8 mouse cellular contexts compared by ENCODE assay signal in genomic region chr6:14899021-14899610, GRCm38 (mm10). TPM values are rescaled to one million over a fixed set of nuclear protein-coding genes. Genes with fewer than 3 reads are reported as not detected.
A peak's percentile ranks its signal among the peaks of the same experiment; 100 is the strongest.
DNase-seq lines count a peak whose midpoint lies in the region; ATAC-seq and TF ChIP-seq lines count a peak whose summit lies in the region.

No protein-coding gene starts in this region.

- 3% methylated on average over 19 of the region's 19 CpGs for WGBS in liver, embryonic 11.5 days
- WGBS in heart, embryonic 16.5 days, result 14% methylated on average over 19 of the region's 19 CpGs
- 12% methylated on average over 19 of the region's 19 CpGs for WGBS in lung, embryonic 14.5 days
- WGBS in stomach, postnatal 0 days, result 17% methylated on average over 19 of the region's 19 CpGs

- no peaks in the 10 kb centered on the region for H3K36me3 ChIP-seq in liver, embryonic 11.5 days (ENCODE audit: control insufficient read depth, insufficient read depth, low read length)
- H3K36me3 ChIP-seq in heart, embryonic 16.5 days (ENCODE audit: control insufficient read depth, insufficient read depth), result no peaks in the 10 kb centered on the region
- no peaks in the 10 kb centered on the region for H3K36me3 ChIP-seq in lung, embryonic 14.5 days (ENCODE audit: insufficient read depth)
- H3K36me3 ChIP-seq in stomach, postnatal 0 days (ENCODE audit: control insufficient read depth, insufficient read depth, low read length), result no peaks in the 10 kb centered on the region

- H3K27me3 ChIP-seq in liver, embryonic 11.5 days (replicated peaks; ENCODE audit: control insufficient read depth, insufficient read depth, low read length), result peaks cover 55% of the 10 kb centered on the region
- H3K27me3 ChIP-seq in heart, embryonic 16.5 days (ENCODE audit: control insufficient read depth, insufficient read depth, low read length), result peaks cover 11% of the 10 kb centered on the region
- peaks cover 8% of the 10 kb centered on the region; the same call in 1 of the 2 replicates for H3K27me3 ChIP-seq in lung, embryonic 14.5 days (ENCODE audit: insufficient read depth, low read length)
- H3K27me3 ChIP-seq in stomach, postnatal 0 days (ENCODE audit: control insufficient read depth, insufficient read depth, low read length), result no peaks in the 10 kb centered on the region

- H3K4me2 ChIP-seq in liver, embryonic 11.5 days, result peak overlapping the region; percentile 81
- H3K4me2 ChIP-seq in heart, embryonic 16.5 days (ENCODE audit: low read depth, low read length), result peak overlapping the region; percentile 87
- H3K4me2 ChIP-seq in lung, embryonic 14.5 days, result peak overlapping the region; percentile 91
- H3K4me2 ChIP-seq in stomach, postnatal 0 days (replicated peaks; ENCODE audit: low read depth), result peak overlapping the region; percentile 88

- DNase-seq in liver, embryonic 11.5 days (ENCODE audit: low spot score), result peak; percentile 31
- no peak for DNase-seq in liver
- peak; percentile 41 for DNase-seq in lung, embryonic 14.5 days
- DNase-seq in stomach, postnatal 0 days (ENCODE audit: low spot score), result peak; percentile 36
- DNase-seq in spleen, adult 12 weeks (ENCODE audit: low spot score), result no peak
- DNase-seq in cerebellum, adult 11 months, result no peak
- DNase-seq in frontal cortex, postnatal 25 days (ENCODE audit: low spot score in 2 of 2), result no peak

- ATAC-seq in liver, embryonic 11.5 days (replicated peaks; ENCODE audit: low FRiP score), result no peak
- ATAC-seq in heart, embryonic 16.5 days (replicated peaks; ENCODE audit: extremely low read depth, insufficient read depth, low FRiP score), result no peak
- no peak for ATAC-seq in lung, embryonic 14.5 days (ENCODE audit: insufficient read depth)
- no peak for ATAC-seq in stomach, postnatal 0 days (ENCODE audit: low FRiP score, low TSS enrichment)

- TF ChIP-seq EP300 in stomach, postnatal 0 days (optimal IDR thresholded peaks at IDR 0.05), result no peak

- no peak overlapping the region for H3K9ac ChIP-seq in liver, embryonic 11.5 days (ENCODE audit: low read depth, low read length)
- H3K9ac ChIP-seq in heart, embryonic 16.5 days (ENCODE audit: low read length), result peak overlapping the region; percentile 41
- peak overlapping the region; percentile 94 for H3K9ac ChIP-seq in lung, embryonic 14.5 days
- no peak overlapping the region; the same call in 1 of the 2 replicates for H3K9ac ChIP-seq in stomach, postnatal 0 days (ENCODE audit: low read length)

- no peak overlapping the region for H3K4me3 ChIP-seq in liver, embryonic 11.5 days (ENCODE audit: low read depth, low read length)
- H3K4me3 ChIP-seq in heart, embryonic 16.5 days (ENCODE audit: low read length), result peak overlapping the region; percentile 82
- peak overlapping the region; percentile 58 for H3K4me3 ChIP-seq in lung, embryonic 14.5 days (ENCODE audit: low read depth, low read length)
- peak overlapping the region; percentile 77 for H3K4me3 ChIP-seq in stomach, postnatal 0 days (ENCODE audit: low read depth, low read length)

- H3K9me3 ChIP-seq in liver, embryonic 11.5 days (ENCODE audit: control insufficient read depth, low read length), result no peaks in the 10 kb centered on the region
- no peaks in the 10 kb centered on the region for H3K9me3 ChIP-seq in heart, embryonic 16.5 days (replicated peaks; ENCODE audit: control insufficient read depth, low read length)
- no peaks in the 10 kb centered on the region for H3K9me3 ChIP-seq in lung, embryonic 14.5 days (ENCODE audit: low read depth, low read length)
- no peaks in the 10 kb centered on the region for H3K9me3 ChIP-seq in stomach, postnatal 0 days (ENCODE audit: control insufficient read depth, low read length)

- TF ChIP-seq CTCF in lung, embryonic 14.5 days (IDR thresholded peaks at IDR 0.05; ENCODE audit: low read depth), result peak; percentile 14; the same call in 1 of the 2 replicates
- no peak for TF ChIP-seq CTCF in stomach, postnatal 0 days (IDR thresholded peaks at IDR 0.05; ENCODE audit: low read depth)

- H3K4me1 ChIP-seq in liver, embryonic 11.5 days (replicated peaks; ENCODE audit: control insufficient read depth, insufficient read depth, low read length), result peaks cover 3% of the 10 kb centered on the region; the same call in 1 of the 2 replicates
- H3K4me1 ChIP-seq in heart, embryonic 16.5 days (ENCODE audit: control insufficient read depth, insufficient read depth, low read length), result peaks cover 12% of the 10 kb centered on the region
- peaks cover 4% of the 10 kb centered on the region for H3K4me1 ChIP-seq in lung, embryonic 14.5 days (ENCODE audit: insufficient read depth)
- H3K4me1 ChIP-seq in stomach, postnatal 0 days (replicated peaks; ENCODE audit: control insufficient read depth, insufficient read depth), result peaks cover 7% of the 10 kb centered on the region; the same call in 1 of the 2 replicates

- no peak overlapping the region for H3K27ac ChIP-seq in liver, embryonic 11.5 days (ENCODE audit: low read depth, low read length)
- no peak overlapping the region; the same call in 1 of the 2 replicates for H3K27ac ChIP-seq in heart, embryonic 16.5 days (ENCODE audit: low read length)
- H3K27ac ChIP-seq in lung, embryonic 14.5 days (ENCODE audit: low read depth), result peak overlapping the region; percentile 98
- 0 out of 2 replicates have a peak overlapping the region, but pooled peaks have one; percentile 49 for H3K27ac ChIP-seq in stomach, postnatal 0 days (replicated peaks)

RNA-seq across cellular contexts. Expression of gene Foxp2, which starts 2.0 kb away (rescaled TPM):
- 4.9 and 5.8 TPM in 2 replicates for polyA plus RNA-seq in liver, embryonic 11.5 days (2014; fragmentation: Nextera tagmentation; extraction: Ambion mirVana)
- polyA plus RNA-seq in heart, embryonic 16.5 days (2015; fragmentation: Nextera tagmentation; extraction: Ambion mirVana), result 5.4 and 12.6 TPM in 2 replicates
- polyA plus RNA-seq in lung, embryonic 14.5 days (2014; fragmentation: Nextera tagmentation; extraction: Ambion mirVana), result 82.6 and 85.7 TPM in 2 replicates
- polyA plus RNA-seq in stomach, postnatal 0 days (2015; fragmentation: Nextera tagmentation; extraction: Ambion mirVana), result 11.0 and 13.1 TPM in 2 replicates

Comparison
In these comparisons a context has a peak if more than half of its experiments do, and no peak if none do; other contexts are left out.
1. DNase-seq: peak in liver, embryonic 11.5 days (single experiment), lung, embryonic 14.5 days (single experiment) and stomach, postnatal 0 days (single experiment); none in liver (single experiment), spleen, adult 12 weeks (single experiment), cerebellum, adult 11 months (single experiment) and frontal cortex, postnatal 25 days (0 of 2).
2. H3K27ac ChIP-seq: peak in lung, embryonic 14.5 days (single experiment) and stomach, postnatal 0 days (single experiment); none in liver, embryonic 11.5 days (single experiment) and heart, embryonic 16.5 days (single experiment).
3. H3K9ac ChIP-seq: peak in heart, embryonic 16.5 days (single experiment) and lung, embryonic 14.5 days (single experiment); none in liver, embryonic 11.5 days (single experiment) and stomach, postnatal 0 days (single experiment).
4. Peak in every context shown above with its lines, with median percentiles within 50 percentile points of each other: H3K4me2 ChIP-seq.